Mouse (Mus musculus) cerebral cortex, adult 2 months (tissue): Measurements from ENCODE around the gene Hoxa6.

ENCODE experiments used
- WGBS: fragments of 180-500 bp; shearing (Covaris S2); methylation state at CpG from one replicate; pipeline ENCODE4 v1.1.7; 2018; 5-methylcytosine and 5-hydroxymethylcytosine counted together

The Hoxa6 gene

DNA sequence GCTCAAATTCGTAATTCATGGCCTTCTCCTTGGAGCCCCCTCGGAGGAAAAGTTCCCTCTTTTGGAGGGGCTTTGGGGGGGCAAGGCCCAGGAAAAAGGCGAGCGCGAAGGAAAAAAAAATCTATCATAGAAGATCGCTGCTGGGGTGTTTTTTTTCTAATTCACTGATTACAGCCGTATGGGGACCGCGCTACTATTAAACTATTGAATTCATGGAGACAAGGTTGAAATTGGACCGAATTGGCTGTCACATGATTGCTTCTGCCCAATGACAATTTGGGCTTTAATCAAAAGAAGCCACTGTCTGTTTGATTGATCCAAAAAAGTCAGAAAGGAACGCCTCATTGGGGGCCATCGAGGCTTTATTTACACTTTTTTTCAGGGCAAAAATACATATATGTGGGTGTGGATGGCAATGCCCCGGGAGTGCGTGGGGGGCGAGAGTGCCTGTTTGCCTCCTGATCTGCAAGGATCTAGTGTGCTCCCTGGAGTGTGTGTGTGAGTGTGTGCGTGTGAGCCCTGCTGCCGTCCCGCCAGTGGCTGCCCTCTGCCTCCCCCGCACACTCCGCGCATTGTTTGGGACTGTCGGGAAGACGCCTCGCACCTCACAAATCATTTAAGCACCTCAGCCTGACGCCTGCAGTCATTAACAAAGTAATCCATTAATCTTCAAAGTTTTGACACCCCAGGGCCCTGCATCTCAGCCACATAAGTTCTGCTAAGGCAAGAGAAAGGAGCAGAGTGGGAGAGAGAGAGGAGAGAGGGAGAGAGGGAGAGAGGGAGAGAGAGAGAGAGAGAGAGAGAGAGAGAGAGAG is 43.7 kb downstream of the Hoxa6 start, which contains the start of gene Hoxa2:
TSS of gene Hoxa2 (minus strand) at position 206 of the 815 bp plus-strand sequence.
- 2% methylated on average over 25 of the region's 25 CpGs for WGBS

DNA sequence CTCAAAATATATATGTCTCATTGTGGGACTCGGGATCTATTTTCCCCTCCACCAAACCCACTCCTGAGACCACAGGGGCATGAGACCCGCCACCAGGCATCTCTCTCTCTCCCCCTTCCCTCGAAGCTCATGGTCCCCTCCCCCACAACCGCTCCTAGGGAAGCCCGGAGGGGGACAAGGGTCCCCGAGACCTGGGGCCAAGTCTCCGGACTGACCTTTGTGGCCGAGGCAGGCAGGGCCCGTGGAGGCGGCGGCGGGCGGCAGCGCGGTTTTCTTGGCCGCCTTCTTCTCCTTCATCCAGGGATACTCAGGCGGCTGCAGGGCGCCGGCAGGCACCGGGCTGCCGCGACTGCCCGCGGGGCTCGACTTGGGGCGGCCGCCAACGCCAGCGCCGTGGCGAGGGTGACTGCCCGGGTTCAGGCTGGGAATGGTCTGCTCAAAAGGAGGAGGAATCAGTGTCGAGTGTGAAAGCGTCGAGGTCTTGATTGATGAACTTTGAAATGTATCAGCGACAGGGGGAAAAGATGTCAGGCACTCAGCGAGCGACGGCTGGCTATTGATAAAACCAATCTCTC is 44.4 kb downstream of the Hoxa6 start:
- 2% methylated on average over 39 of the region's 39 CpGs for WGBS

DNA sequence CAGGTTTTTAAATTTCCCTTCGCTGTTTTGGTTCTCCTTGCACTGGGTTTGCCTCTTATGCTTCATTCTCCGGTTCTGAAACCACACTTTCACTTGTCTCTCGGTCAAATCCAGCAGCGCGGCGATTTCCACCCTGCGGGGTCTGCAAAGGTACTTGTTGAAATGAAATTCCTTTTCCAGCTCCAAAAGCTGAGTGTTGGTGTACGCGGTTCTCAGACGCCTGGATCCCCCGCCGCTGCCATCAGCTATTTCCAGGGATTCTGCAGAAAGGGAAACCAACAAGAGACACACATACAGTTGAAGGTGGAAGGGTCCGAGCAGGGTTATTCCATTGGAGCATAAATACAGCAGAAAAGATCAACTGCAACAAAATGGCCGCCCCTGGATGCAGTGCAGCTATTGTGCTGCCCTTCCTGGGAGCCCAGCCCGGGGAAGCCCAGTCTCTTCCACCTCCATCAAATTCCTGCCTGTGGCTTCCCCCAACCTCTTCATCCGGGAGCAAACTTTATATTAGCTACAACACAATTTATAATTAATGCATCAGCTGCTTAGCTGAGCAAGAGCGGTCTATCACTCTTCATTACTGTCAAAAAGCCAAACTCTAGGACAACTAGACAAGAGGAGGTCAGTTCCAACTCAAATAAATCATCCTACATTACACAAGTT is 45.0 kb downstream of the Hoxa6 start:
- WGBS = 4% methylated on average over 17 of the region's 17 CpGs

DNA sequence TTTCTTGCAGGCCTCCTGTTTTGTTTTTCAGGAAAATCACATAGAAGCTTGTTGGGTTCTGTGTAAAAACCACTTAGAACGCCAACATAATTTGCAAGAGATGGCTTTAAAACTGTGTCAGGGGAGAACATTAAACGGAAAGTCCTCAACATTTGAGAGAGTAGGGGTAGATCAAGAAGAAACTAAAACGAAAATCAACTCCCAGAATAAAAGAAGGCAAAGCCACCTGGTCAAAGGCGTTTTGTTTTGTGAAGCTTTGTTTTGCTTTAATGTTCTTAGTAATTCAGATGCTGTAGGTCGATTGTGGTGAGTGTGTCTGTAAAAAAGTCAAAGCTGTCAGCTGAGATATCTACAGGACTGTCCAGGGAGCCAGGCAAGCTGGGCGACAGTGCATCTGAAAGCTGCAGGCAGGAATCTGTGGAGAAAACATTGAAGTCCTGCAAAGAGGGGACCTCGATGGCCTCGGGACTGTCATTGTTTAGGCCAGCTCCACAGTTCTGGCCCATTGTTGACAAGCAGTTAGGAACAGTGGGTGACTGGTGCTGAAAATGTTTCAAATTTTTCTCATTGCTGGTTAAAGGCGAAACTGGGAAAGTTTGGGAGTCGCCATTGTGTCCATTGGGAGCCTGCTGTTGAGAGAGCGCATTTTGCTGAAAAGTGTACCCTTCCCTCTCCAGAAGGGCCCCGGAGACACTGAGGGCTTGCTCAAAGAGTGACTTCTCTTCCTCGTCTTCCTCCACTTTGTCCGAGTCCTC is 45.7 kb downstream of the Hoxa6 start:
- WGBS = 5% methylated on average over 14 of the region's 14 CpGs

DNA sequence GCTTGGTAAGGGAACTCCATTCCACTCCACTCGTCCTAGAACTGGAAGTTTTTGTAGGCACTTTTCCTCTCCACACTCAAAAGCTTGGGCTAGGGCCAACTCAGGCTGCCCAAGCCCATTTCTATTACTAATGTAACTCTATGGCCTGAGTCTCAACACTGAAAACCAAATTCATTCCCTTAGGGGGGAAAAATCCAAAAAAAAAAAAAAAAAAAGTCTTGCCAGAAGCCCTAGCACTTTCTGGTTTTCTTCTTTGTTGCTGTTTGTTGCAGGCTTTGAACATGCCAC is 46.5 kb downstream of the Hoxa6 start:
- 7% methylated on average over 1 of the region's 1 CpGs for WGBS

DNA sequence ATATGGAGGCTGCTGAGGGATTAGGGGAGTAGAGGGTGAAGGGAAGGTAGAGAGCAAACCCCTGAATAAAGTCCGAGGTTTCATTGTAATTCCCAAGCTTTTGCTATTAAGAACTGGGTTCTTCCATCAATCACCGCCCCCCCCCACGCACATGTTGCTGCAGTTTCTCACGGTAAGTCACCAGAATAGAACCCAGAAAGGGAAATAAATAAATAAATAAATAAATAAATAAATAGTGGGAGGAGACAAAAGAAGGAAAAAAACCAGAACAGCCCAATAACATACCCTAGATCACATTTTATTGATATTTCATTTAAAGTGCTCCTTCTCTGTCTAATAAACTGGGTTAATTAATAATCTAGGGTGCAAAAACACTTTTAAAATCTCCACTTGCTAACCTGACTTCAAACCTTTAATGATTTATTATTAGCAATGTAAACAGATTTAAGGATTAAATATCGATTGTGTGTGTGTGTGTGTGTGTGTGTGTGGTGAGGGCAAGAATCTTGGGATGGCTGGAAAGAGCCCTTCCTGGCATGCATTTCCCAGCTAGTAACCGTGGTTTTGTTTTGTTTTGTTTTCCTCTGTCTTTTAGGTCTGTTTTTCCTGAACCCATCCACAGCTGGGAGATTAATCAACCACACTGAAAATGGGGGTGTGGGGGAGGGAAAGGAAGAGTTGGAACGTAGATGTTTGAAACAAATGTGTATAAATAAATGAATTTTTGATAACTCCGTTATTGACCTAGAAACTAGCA is 47.0 kb downstream of the Hoxa6 start:
- 3% methylated on average over 8 of the region's 8 CpGs for WGBS

DNA sequence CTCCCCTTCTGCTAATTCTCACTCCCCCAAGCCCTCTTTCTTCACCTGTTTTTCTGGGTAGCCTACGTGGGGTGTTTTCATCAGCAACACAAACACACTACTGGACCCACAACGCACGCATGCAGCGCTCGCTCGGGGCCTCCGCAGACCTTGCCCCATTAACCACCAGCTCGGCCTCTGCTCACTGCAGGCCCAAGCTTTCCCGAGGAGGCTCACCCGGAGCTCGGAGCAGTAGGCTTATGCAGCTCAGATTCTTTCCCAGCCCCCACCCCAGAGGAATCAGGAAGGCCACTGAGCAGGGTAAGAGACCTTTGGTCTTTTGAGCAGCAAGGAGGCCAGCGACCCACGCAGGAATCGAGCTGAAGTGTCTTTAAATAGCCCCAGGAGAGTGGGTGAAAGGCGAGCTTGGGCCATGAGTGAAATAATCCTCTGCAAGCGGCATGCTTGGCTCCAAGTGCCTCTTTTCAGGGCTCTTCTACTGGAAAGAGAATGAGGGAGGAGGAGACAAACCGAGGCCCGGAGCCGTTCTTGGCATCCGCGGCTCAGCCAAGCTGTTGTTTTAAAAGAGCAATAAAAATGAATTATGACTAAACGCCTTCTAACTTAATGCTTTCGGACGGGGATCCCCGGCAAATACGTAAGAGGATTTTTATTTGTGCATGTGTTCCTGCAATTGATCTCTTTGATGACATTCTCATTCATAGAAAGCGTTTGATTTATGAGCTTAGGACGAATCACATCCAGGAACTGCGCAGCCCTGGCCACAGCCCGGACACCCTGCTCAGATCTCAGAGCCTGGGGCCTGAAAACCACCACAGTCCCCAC is 47.8 kb downstream of the Hoxa6 start:
- 7% methylated on average over 30 of the region's 30 CpGs for WGBS

DNA sequence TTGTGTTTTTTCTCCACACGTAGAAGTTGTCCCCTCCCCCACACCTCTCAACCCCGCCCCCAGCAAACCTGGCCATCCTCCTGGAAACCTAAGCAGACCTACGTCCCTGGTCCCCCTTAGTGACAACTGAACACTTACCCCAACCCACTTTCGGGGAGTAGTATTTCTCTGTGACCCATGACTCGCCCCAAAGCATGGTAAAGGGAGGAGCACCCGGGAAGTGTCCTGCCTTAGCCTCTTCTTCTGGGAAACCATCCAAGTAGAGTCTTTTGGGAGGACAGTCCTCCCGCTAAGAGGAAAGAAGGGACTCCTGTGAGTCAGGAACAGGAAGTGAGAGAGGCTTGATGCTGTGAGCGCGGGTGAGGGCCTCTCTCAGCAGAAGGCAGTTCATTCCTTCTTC is 48.5 kb downstream of the Hoxa6 start:
- 5% methylated on average over 9 of the region's 9 CpGs for WGBS

DNA sequence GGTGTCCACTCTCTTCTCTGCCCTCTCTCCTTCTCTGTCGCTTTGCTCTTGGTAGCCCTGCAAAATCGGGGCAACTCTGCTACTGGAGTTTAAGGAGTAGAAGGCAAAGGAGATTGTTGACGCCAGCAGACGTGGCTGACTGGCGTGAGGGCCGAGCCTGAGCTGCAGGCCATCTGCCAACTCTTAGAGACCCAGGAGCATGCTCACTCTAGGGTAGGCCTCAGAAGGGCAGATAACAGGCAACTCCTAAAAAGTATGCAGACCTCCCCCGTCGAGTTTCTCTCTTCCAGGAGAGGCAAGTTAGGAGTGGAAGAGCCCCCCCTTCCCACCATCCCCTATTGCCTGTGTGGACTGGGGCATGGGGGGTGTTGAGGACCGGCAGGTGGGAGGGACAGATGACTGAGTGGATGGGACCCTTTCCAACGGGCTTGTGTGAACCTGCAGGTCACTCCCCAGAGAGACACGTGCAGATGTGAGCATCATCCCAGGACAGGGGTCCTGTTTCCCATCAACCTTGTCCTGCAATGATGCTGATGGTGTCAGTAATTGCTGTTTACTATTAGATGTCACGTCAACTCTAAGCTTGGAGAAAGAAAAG is 49.3 kb downstream of the Hoxa6 start:
- 5% methylated on average over 12 of the region's 12 CpGs for WGBS

DNA sequence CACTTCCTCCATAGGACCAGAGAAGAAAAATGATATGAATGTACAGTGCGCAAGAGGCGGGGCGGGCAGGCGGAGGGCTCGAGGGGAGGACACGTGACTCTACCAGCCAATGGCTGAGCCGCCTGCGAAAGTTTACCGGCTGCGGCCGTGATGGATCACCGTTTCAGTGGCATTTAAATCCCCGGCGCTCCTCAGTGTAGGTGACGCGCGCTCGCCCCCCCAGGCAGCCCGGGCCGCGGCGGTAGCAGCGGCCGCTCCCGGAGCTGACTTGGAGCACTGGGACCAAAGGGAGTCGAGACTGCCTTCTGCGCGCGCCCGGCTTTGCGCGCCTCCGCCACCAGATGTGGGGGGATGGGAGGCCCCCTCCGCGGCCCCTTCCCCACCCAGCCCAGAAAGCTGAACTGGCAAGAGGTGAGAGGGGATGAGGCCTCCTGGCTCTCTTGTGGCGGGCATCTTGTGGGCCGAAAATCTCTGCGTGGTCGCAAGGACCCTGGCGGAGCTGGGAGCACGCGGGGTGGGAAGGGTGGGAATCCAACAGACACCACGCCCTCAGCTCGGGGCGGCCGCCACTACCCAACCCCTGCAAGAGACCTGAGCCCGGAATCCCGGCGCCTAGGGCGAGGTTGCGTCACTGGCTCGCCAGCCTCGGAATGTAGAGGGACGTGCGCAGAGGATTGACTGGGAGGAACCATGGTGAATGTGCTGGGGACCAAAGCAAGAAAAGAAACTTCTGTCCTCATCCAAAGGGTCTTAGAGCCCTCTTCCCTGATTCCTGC is 50.1 kb downstream of the Hoxa6 start, which contains the start of gene Hoxa1:
TSS of gene Hoxa1 (minus strand) at position 42 of the 776 bp plus-strand sequence.
- under 1% methylated on average over 54 of the region's 55 CpGs for WGBS

DNA sequence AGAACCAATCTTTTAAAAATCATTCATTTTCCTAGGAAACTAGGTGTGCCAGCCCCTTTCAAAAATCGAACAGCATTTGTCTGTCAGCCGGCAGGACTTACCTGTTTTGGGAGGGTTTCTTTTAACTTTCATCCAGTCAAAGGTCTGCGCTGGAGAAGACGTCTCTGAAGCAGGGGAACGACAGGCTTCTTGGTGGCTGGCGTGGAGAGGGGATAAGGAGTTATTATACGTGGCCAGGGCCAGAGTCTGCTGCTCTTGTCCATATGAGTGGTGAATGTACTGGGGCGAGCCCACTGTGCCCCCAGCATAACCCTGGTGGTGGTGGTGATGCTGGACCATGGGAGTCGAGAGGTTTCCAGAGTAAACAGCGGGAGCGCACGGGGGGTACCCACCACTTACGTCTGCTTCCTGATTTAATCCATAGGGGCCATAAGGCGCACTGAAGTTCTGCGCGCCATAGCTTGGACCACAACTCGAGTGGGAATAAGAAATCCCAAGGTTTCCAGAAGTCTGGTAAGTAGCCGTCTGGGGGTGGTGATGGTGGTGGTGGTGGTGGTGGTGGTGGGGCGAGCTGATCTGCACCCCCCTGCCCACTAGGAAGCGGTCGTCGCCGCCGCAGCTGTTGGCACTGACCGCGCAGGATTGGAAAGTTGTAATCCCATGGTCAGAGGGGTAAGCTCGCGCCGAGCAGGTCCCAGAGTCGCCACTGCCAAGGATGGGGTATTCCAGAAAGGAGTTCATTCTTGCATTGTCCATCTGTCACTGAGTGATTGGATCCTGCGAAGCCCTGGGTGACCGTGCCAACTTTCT is 50.9 kb downstream of the Hoxa6 start:
- WGBS = 4% methylated on average over 32 of the region's 32 CpGs

DNA sequence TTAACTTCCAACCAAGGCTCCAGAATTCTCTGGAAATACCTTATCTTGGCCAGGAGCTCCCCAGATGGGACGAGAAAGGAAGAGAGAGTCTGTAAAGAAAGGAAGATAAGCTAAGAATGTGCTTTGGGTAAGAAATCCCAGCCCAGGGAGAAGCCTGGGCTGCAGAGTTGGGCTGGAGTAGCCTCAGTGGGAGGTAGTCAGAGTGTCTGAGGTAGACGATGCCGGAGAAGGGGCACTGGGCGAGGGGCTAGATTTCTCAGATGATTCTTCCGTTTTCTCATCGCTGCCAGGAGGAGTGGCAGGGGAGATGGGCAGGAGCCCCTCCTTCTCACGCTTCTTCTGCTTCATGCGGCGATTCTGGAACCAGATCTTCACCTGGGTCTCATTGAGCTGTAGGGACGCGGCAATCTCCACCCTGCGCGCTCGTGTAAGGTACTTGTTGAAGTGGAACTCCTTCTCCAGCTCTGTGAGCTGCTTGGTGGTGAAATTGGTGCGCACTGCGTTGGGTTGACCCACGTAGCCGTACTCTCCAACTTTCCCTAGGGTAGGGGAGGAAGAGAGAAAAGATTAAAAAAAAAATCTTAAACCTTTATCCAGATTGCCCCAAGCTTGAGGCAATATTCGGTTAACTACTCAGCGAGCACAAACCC is 51.8 kb downstream of the Hoxa6 start:
- WGBS = 3% methylated on average over 20 of the region's 20 CpGs
